Mouse (Mus musculus): ENCODE measurements at regions not wholly inside any gene's neighbourhood (a gene's known extent, or its start where the extent isn't known, plus 50 kb on each side); places are given as distances from the start of the nearest gene placed in this dataset.

GRCm38 (mm10) chr10:43748300-43748699, 153.2 kb downstream of the Qrsl1 start:
- DNase-seq (ENCODE audit: low read depth, low spot score) = no peak

GRCm38 (mm10) chr10:43749496-43750110, 151.9 kb downstream of the Qrsl1 start:
- DNase-seq (ENCODE audit: low read depth, low spot score) = no peak

- no peak for DNase-seq (ENCODE audit: low read depth, low spot score)
These were observed 151.1 kb downstream of the Qrsl1 start for GRCm38 (mm10) chr10:43750401-43750800.

DNA sequence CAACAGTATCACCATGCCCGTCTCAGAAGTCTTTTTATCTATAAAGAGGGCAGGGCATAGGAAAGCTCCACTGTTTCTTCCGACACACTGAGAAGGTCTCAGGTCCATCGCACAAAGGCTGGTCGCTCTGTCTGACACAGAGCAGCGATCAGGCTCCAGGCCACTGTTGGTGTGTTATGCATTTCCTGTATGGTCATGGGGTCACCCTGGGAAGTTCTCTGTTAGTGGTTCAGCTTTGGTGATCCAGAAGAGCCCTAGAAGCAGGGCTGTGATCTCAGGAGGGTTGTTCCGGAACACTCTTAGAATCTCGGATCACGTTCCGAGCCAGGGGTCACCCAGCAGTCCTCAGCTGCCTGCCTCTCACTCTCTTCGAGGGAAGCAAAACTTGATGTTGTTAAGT, 150.7 kb downstream of the Qrsl1 start:
- DNase-seq (ENCODE audit: low read depth, low spot score) = peak; percentile 76

- peak; percentile 96 for DNase-seq (ENCODE audit: low read depth, low spot score)
These were observed 149.5 kb downstream of the Qrsl1 start for GRCm38 (mm10) chr10:43751881-43752675.

DNA sequence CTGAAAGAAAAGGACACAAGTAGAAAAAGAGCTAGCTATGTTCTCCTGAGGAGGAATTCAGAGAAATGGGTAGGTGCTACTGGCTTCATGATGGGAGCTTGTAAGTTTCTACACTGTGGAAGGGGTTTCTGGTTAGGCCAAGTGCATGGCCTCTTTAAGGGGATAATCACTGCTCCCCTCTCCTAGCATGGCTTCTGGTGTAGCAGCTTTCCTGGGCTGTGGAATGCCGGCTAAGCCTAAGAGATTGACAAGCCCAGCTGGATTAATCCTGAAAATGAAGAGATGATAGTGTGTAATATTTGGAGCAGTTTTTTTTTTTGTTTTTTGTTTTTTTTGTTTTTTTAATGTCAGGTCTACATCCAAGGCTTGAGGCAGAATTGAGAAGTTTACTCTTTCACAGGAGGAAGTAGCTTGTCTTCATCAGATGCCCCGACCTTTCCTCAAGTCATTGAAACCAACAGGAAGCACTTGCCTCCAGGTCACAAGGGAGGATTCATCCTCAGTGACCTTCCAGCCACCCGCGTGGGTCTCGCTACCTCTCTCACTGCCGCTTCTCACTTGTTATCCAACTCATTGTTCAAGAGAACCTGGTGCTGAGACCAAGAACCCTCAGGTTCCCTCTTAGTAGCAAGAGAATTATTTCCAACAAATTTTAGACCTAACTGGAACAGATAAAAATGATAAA, 144.5 kb downstream of the Qrsl1 start:
- no peak for DNase-seq (ENCODE audit: low read depth, low spot score)

DNA sequence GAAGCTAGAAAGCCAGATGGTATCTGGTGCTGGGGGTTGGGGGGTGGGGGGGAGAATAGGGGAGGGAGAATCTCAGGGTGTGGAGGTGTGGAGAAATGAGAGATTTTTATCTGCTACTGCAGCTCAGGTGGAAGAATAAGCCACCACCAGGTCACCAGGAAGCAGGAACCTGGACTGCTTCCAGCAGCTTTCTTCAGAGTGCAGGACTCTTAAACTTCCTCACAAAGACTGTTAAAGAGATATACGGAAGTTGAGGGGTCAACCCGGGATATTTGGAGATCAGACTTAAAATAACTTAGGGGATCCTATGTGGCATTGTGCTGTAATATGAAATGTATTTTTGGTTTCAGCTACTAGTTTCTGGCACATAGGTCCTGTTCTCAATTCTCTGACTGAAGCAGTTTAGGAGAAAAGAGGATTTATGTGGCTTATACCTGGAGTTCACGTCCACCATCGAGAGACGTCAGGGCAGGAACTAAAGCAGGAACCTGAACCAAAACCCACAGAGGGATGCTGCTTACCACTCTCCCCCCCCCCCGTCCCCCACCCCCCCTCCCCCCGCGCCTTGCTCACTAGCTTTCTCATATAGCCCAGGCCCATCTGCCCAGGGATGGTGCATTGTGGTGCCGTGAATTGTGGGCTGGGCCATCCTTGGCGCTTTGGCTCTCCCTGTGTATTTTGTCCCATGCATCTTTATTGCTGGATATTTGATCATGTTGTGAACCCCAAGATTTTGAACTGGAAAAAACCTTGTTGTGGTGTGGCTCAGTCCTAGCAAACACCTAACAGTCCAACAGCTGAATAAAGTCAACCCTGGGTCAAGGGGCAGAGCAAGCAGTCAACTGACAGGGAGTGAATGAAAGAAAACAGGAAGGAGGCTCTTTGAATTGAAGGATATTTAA, 143.2 kb downstream of the Qrsl1 start:
- DNase-seq (ENCODE audit: low read depth, low spot score) = no peak

- no peak for DNase-seq (ENCODE audit: low read depth, low spot score)
These were observed 142.2 kb downstream of the Qrsl1 start for GRCm38 (mm10) chr10:43759186-43759905.

GRCm38 (mm10) chr10:43759906-43760281, 141.7 kb downstream of the Qrsl1 start:
- DNase-seq (ENCODE audit: low read depth, low spot score) = no peak

- no peak for DNase-seq (ENCODE audit: low read depth, low spot score)
These were observed 139.5 kb downstream of the Qrsl1 start for GRCm38 (mm10) chr10:43761979-43762570.

DNA sequence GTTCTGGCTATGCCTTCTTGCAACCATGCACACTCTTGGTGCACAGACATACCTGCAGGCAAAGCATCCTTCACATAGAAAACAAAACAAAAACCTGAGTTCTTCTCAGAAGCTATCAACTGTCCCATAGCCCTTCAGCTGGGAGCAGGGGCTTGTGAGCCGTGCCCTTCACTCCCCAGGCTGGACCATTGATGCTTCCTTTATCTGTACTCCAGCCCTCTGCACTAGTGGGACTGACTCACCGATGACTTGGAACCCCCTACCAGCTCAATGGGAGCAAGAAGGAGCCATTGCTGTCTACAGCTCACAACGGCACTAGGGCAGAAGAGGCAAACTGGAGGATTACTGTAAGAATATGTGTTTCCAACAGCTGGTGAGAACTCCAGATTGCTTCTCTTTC, 137.0 kb downstream of the Qrsl1 start:
- no peak for DNase-seq (ENCODE audit: low read depth, low spot score)

GRCm38 (mm10) chr10:43765275-43765674, 136.3 kb downstream of the Qrsl1 start:
- no peak for DNase-seq (ENCODE audit: low read depth, low spot score)

DNA sequence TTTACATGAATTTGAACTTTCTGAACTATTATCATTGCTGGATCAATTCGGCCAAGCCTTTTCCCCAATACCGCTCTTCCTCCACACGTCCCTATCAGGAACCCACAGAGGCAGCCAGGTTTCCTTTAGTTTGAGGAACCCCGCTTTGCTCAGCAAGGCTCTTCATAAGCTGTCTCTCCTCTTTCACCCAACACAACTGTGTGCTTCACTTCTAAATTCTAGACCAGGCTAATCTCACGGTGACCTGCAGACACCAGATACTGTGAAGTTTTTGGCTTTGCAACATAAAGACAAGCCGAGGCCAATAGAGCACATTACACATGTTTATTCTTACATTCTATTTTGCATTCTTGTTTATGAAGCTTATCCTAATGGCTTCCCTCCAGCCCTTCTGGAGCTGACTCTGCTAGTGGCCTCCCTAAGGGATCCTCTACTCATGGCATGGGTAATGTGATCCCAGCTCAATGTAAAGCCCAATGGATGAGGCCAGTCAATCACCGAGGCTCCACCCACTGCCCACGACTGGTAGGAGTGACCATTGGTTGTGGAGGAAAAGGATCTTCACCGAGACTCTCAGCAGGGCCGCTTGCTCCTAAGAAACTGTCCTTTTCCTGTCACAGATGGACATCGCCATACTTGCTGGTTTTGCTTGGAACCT, 135.6 kb downstream of the Qrsl1 start:
- DNase-seq (ENCODE audit: low read depth, low spot score) = no peak

DNA sequence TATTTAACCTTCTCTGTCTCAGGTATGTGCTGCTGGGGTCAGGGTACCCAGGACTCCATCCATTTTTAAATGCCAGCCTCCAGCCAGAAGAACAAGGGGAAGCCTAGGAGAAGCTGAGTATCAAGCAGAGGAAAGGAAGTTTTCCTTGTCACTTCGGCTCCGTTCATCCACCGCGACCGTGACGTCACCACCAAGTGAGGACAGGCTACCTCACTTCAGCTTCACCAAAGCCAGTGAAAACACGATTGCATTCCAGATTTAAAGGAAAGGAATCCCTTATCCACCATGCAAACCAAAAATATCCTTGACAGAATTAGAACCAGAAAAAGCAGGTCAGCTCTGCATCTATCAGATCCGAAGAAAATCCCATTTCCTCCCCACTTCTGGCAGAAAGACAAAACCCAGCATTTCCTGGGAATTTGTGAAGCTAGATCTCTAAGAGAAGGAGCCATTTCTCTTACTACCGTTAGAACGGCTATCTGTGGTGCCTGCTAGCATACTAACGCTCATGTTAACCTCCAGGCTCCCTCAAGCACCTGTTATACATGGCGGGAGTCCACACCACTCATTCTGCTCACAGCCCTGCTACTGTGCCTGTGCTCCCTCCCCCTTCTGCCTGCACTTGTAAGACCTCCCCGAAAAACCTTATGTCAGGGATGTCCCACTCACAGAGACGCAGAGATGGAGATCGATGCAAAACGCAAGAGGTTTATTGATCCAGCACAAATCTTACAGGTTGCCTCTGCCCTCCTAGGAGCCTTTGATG, 133.4 kb downstream of the Qrsl1 start:
- no peak for DNase-seq (ENCODE audit: low read depth, low spot score)

DNA sequence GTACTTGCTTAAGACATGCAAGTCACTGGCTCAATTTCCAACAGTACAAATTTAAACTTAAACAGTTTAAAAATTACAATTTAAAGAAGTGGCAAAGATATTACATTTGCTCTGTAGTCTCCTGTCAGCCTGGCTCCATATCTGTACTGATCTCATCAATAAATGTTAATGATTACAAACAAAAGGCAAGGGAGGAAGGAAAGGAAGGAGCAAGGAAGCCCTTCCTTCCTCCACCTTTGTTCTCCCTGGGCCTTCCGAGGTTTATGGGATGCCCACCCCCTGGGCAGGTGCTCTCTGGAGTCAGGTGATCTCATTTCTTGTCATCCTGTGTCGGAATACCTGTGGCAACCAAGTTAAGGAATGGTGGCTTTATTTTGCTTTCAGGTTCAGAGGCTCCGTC, 132.5 kb downstream of the Qrsl1 start:
- DNase-seq (ENCODE audit: low read depth, low spot score) = no peak

- no peak for DNase-seq (ENCODE audit: low read depth, low spot score)
These were observed 125.7 kb downstream of the Qrsl1 start for GRCm38 (mm10) chr10:43775807-43776206.

DNA sequence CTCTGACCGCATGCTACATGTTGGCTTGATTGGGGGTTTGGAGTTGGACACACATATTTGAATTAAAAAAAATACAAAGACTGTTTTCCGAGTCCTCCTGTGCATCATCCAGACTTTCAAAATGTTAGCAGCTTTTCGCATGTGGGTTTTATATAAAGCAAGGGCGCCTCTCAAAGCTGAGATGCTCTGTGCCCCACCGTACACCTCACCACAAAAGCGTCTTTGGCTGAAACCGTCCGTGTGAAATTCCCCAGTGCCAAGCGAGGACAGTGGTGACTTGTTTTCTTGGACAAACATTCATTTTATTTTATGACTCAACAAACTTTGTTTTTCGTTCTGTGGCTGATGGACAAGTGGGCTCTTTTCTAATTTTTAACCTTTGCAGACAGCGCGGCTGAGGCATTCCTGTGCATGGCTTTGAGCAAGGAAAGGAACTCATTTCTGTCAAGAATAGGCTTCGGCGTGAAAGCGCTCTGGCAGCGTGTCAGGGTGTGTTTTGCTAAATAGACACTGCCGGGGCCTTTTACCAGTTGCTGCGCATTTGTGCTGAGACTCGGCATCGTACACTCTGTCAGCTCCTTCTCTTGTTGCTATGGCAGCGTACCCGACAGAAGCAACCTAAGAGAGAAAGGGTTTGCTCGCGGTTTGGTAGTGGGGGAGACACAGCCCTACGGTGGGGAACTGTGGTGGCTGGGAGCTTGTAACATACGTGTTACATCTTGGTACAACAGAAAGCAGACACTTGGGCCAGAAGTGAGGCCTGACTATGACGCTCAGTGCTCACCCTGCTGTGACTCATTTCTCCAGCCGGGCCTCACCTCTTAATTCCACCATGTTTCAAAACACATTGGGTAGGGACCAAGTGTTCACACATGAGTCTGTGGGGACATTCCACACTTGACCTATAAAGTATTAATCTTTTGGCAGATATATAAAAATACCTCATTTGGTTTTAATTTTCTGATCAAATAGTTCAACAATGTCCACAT, 123.6 kb downstream of the Qrsl1 start:
- no peak for DNase-seq (ENCODE audit: low read depth, low spot score)

DNA sequence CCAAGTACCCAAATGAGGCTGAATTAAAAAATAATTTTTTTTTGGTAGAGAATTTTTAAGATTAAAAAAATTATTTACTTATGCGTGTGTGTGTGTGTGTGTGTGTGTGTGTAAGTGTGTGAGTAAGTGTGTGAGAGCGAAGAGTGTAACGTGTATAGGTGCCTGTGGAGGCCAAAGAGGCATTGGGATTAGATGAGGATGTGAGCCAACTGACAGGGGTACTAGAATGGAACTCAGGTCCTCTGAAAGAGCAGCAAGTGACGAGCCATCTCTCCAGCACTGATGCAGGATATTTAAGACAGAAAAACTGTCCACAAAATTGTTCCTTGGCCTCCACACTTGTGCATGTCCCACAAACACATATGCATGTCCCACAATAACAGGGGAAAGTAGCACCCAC, 121.0 kb downstream of the Qrsl1 start:
- DNase-seq (ENCODE audit: low read depth, low spot score) = no peak

Data from A20 (cell line).